Mouse (Mus musculus): ENCODE measurements around the gene Art5. TPM values are rescaled to one million over a fixed set of nuclear protein-coding genes. Genes with fewer than 3 reads are reported as not detected.

Gene Art5
- polyA plus RNA-seq, 1 experiment from 2014 or later = 5.8 TPM

DNA sequence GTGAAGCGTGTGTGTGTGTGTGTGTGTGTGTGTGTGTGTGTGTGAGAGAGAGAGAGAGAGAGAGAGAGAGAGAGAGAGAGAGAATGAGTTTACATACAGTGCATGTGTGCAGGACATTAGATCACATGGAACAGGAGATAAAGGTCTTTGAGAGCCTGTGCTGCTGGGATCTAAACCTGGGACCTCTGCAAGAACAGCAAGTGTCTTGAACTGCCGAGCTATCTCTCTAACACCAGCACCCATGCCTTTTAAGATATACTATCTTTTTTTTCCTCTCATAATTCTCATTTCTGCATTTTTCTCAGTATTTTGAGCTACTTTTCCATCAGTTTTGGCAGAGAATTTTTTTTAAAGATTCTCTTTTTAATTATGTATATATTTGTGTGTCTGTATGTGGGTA lies 5.7 kb downstream of the Art5 start:
- H3K9me3 ChIP-seq (replicated peaks) = no peaks in the 10 kb centered on the region
- H3K4me1 ChIP-seq = peaks cover 55% of the 10 kb centered on the region
- no peak overlapping the region for H3K27ac ChIP-seq
- 90% methylated on average over 2 of the region's 2 CpGs for WGBS
- H3K27me3 ChIP-seq (ENCODE audit: low read depth, poor library complexity, severe bottlenecking) = 0 out of 2 replicates have a peak, but pooled peaks cover 21% of the 10 kb centered on the region
- H3K36me3 ChIP-seq = no peaks in the 10 kb centered on the region
- no peak for DNase-seq (ENCODE audit: low spot score)
- H3K4me3 ChIP-seq = no peak overlapping the region

DNA sequence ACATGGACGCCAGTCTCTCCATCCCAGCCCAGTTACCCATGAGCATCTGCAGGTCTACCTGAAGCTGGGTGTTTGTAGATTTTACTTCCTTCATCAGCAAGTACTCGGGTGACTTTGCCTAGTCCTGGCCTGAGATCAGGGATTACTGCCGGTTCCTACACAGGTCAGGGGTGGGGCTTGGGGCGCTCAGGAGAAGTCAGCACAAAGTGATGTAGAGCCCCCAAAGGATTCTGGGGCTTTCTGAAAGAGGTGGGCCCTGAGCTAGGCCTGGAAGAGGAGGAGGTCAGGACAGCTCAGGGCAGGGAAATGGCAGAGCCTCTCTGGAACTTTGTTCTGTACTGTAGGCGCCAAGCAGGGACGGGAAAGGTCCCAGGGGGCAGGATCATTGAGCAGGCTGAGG lies 6.6 kb downstream of the Art5 start:
- Histone ChIP-seq H3K27ac (peak overlapping the region; percentile 22; the same call in 1 of the 2 replicates), H3K27me3 (ENCODE audit: low read depth, poor library complexity, severe bottlenecking) (0 out of 2 replicates have a peak, but pooled peaks cover 16% of the 10 kb centered on the region), H3K9me3 (replicated peaks) (no peaks in the 10 kb centered on the region), H3K4me1 (peaks cover 55% of the 10 kb centered on the region), H3K4me3 (no peak overlapping the region), H3K36me3 (no peaks in the 10 kb centered on the region)
- no peak for DNase-seq (ENCODE audit: low spot score)
- 48% methylated on average over 6 of the region's 6 CpGs for WGBS

DNA sequence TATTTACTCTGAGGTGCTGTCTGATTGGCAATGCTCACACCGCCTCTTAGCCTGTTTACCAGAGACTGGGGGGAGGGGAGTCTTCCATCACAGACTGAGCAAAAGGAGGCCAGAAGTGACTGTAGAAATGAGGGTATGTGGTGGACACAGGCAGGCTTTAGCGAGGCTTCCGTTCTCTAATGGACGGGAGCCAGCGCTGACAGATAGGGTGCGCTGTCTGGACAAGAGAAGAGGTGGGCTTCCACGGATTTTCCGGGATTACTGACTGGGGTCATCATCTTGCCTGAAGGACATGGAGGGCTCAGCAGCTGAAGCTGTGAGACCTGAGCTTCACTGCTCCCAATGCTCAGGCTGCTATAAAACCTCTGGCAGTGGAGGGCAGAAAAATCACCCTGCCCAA lies 7.0 kb downstream of the Art5 start:
- Histone ChIP-seq H3K4me1 (peaks cover 53% of the 10 kb centered on the region), H3K36me3 (peaks cover under 1% of the 10 kb centered on the region; the same call in 1 of the 2 replicates), H3K27ac (no peak overlapping the region), H3K27me3 (ENCODE audit: low read depth, poor library complexity, severe bottlenecking) (0 out of 2 replicates have a peak, but pooled peaks cover 13% of the 10 kb centered on the region), H3K9me3 (replicated peaks) (no peaks in the 10 kb centered on the region), H3K4me3 (no peak overlapping the region)
- 31% methylated on average over 8 of the region's 8 CpGs for WGBS
- no peak for DNase-seq (ENCODE audit: low spot score)

DNA sequence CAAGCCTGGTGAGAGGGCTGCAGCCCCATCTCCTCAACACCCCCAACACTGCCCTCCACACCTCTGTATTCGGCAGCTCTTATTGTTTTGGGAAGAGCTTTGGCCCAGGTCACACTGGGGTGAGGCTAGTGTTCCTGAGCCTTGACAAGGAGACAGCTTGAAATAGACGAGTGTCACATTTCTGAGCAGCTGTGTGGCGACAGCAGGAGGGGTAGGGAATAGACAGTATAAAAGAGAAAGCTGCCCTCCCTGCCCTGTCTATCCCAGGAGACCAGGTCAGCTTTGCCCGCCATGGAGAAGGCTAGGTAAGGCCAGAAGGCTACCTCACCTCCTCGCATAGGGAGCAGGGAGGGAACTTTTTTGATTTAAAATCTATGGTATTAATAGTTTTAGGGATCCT lies 7.8 kb downstream of the Art5 start, which contains the start of gene Art1:
TSS of gene Art1 (plus strand) at position 257 of the 400 bp plus-strand sequence.
- peak within 1 kb of the TSS; percentile 84 for H3K27ac ChIP-seq
- H3K4me1 ChIP-seq = peaks cover 45% of the 10 kb centered on the region
- H3K4me3 ChIP-seq = peak within 1 kb of the TSS; percentile 52
- DNase-seq (ENCODE audit: low spot score) = no peak
- 0 out of 2 replicates have a peak, but pooled peaks cover 6% of the 10 kb centered on the region for H3K27me3 ChIP-seq (ENCODE audit: low read depth, poor library complexity, severe bottlenecking)
- peaks cover 5% of the 10 kb centered on the region; the same call in 1 of the 2 replicates for H3K36me3 ChIP-seq
- WGBS = 40% methylated on average over 5 of the region's 5 CpGs
- no peaks in the 10 kb centered on the region for H3K9me3 ChIP-seq (replicated peaks)

DNA sequence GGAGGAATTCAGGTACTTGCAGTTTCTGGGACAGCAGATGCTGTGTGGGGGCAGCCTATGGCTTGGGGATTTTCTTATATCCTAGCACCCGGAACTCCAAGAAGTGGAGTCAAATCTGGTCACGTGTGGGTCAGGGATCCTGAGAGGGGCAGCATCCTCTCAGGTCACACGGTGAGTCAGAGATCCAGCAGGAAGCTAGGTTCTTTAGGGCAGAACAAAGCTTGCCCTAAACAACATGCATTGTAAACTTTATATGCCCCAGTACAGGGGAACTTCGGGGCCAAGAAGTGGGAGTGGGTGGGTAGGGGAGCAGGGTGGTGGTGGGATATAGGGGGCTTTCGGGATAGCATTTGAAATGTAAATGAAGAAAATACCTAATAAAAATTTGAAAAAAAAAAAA lies 8.4 kb downstream of the Art5 start:
- Histone ChIP-seq H3K27me3 (ENCODE audit: low read depth, poor library complexity, severe bottlenecking) (0 out of 2 replicates have a peak, but pooled peaks cover under 1% of the 10 kb centered on the region), H3K36me3 (peaks cover 6% of the 10 kb centered on the region; the same call in 1 of the 2 replicates), H3K4me3 (0 out of 2 replicates have a peak overlapping the region, but pooled peaks have one; percentile 52), H3K4me1 (peaks cover 43% of the 10 kb centered on the region), H3K9me3 (replicated peaks) (no peaks in the 10 kb centered on the region), H3K27ac (peak overlapping the region; percentile 84)
- DNase-seq (ENCODE audit: low spot score) = no peak
- WGBS = 51% methylated on average over 5 of the region's 5 CpGs

DNA sequence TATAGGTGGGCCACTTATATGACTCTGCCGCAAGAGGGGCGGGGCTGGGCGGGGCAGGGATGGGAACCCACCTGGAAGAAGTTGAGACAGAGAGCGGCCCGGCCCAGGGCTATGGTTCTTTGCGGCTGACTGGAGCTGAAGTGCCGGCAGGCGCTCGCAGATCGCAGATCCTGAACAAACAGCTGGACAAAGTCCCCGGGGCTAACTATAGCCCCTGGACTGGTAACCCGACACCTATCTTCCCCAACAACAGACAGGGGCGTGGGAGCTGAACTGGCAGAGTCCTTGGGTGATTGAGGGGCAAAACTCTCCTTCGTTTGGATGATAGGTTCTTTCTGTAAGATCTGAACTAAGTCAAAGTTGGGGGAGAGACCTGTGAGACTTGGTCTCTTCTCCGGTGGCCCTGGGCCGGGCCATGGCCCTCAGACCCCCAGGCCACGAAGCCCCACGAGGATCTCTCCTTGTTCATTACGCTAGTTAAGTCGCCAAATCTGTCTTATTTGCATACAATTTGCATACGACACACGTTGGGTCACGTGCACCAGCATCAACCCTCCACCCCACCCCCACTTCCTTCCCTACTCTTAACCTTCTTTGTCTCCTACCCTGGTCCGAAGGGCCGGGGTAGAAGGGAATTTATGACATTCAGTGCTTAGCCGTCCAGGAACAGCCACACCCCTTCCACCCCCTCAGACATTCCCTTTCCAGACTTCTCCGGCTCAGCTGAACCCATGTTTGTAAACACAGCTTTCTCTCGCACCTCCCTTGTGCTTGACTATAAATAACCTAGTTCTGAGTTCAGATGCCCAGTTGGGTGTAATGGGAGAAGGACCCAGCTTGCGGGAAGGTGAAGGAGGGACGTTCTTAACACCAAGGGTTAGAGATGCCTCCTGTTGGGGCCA lies 9.3 kb downstream of the Art5 start:
- 4% methylated on average over 30 of the region's 30 CpGs for WGBS
- Histone ChIP-seq H3K27me3 (ENCODE audit: low read depth, poor library complexity, severe bottlenecking) (no peaks in the 10 kb centered on the region), H3K4me1 (peaks cover 43% of the 10 kb centered on the region), H3K9me3 (replicated peaks) (no peaks in the 10 kb centered on the region), H3K4me3 (peak overlapping the region; percentile 52), H3K36me3 (peaks cover 10% of the 10 kb centered on the region; the same call in 1 of the 2 replicates), H3K27ac (peak overlapping the region; percentile 84)
- peak; percentile 74 for DNase-seq (ENCODE audit: low spot score)

DNA sequence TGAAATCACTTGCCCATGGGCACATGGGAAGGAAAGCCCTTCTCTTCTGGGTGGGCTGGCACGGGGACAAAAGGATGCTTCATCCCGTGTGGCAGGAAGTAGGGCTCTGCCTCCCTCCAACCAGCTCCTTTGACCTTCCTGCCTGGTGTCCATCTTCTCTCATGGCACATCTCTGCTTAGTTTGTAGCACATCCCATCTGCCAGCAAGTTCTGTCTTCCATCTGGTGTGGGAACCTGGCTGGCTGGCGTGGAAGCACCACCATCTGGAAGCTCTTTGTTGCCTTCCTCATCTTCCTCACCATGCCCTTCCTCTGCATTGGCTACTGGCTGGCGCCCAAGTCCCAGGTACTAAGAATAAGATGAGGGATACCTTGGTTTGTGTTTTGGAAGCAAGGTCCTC lies 22.0 kb downstream of the Art5 start:
- DNase-seq (ENCODE audit: low spot score) = no peak
- 92% methylated on average over 4 of the region's 4 CpGs for WGBS
- Histone ChIP-seq H3K4me1 (no peaks in the 10 kb centered on the region), H3K27me3 (ENCODE audit: low read depth, poor library complexity, severe bottlenecking) (no peaks in the 10 kb centered on the region), H3K4me3 (no peak overlapping the region), H3K36me3 (peaks cover 75% of the 10 kb centered on the region), H3K27ac (no peak overlapping the region), H3K9me3 (replicated peaks) (no peaks in the 10 kb centered on the region)

DNA sequence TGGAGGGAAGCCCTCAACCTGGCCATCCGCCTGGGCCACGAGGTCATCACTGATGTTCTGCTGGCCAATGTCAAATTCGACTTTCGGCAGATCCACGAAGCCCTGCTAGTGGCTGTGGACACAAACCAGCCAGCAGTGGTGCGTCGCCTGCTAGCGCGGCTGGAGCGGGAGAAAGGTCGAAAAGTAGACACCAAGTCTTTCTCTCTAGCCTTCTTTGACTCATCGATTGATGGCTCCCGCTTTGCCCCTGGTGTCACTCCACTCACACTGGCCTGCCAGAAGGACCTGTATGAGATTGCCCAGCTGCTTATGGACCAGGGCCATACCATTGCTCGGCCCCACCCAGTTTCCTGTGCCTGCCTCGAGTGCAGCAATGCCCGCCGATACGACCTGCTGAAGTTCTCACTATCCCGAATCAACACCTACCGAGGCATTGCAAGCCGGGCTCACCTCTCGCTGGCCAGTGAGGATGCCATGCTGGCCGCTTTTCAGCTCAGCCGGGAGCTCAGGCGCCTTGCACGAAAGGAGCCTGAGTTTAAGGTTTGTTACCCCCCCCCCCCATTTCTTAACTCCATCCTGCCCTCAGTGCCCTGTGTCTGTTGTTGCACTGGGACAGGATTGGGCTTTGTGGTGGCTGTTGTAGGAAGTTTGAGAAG lies 25.1 kb downstream of the Art5 start:
- Histone ChIP-seq H3K36me3 (peaks cover 92% of the 10 kb centered on the region), H3K4me1 (no peaks in the 10 kb centered on the region), H3K9me3 (replicated peaks) (no peaks in the 10 kb centered on the region), H3K4me3 (no peak overlapping the region), H3K27me3 (ENCODE audit: low read depth, poor library complexity, severe bottlenecking) (no peaks in the 10 kb centered on the region), H3K27ac (no peak overlapping the region)
- DNase-seq (ENCODE audit: low spot score) = no peak
- 88% methylated on average over 26 of the region's 26 CpGs for WGBS

DNA sequence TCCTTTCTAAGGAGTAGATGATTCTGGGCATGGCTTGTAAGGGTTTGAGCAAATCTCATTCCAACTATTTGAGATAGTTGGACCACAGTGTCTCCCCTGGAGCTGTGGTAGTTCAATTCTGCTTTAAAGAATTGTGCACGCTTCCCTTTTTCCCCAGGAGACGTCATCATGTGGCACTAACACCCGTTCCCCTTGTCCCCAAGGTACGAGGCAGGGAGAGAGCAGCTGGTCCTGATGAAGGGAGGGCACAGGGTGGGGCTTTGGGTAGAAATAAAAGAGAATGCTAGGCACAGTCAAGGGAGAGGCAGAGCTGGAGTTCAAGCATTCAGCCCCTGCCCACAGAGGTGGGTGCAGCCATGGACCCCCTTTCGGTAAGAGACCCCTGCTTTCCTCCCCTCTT lies 26.5 kb downstream of the Art5 start, which contains the start of gene Trpc2:
TSS of gene Trpc2 (plus strand) at position 301 of the 400 bp plus-strand sequence.
- H3K36me3 ChIP-seq = peaks cover 94% of the 10 kb centered on the region
- H3K4me3 ChIP-seq = no peak within 1 kb of the TSS
- 90% methylated on average over 5 of the region's 5 CpGs for WGBS

DNA sequence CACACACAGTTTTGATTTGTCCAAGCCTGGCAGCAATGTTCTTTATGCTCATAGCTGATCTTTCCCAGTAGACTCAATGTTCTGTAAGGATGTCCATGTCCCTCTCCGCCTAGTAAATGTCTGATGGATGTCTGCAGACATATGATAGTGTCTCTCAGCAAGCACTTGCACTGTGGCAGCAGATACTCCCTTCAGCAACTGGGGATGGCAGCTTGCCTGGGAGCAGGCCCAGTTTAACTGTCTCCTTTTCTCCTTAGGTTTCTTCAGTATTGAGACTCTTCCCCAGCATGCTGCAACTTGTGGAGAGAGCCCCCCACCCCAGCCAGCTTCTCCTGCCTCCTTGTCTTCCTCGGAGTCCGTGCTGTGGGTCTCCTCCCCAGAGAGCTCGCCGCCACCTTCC lies 27.5 kb downstream of the Art5 start:
- Histone ChIP-seq H3K27ac (no peak overlapping the region), H3K36me3 (peaks cover 97% of the 10 kb centered on the region), H3K27me3 (ENCODE audit: low read depth, poor library complexity, severe bottlenecking) (no peaks in the 10 kb centered on the region), H3K4me3 (no peak overlapping the region), H3K9me3 (replicated peaks) (no peaks in the 10 kb centered on the region), H3K4me1 (no peaks in the 10 kb centered on the region)
- 90% methylated on average over 5 of the region's 5 CpGs for WGBS
- DNase-seq (ENCODE audit: low spot score) = no peak

More for the DNA sequence above, 26.5 kb downstream of the Art5 start, which contains the start of gene Trpc2:
- Histone ChIP-seq H3K27me3 (ENCODE audit: low read depth, poor library complexity, severe bottlenecking) (no peaks in the 10 kb centered on the region), H3K4me1 (no peaks in the 10 kb centered on the region), H3K9me3 (replicated peaks) (no peaks in the 10 kb centered on the region), H3K27ac (no peak within 1 kb of the TSS)
- no peak for DNase-seq (ENCODE audit: low spot score)

DNA sequence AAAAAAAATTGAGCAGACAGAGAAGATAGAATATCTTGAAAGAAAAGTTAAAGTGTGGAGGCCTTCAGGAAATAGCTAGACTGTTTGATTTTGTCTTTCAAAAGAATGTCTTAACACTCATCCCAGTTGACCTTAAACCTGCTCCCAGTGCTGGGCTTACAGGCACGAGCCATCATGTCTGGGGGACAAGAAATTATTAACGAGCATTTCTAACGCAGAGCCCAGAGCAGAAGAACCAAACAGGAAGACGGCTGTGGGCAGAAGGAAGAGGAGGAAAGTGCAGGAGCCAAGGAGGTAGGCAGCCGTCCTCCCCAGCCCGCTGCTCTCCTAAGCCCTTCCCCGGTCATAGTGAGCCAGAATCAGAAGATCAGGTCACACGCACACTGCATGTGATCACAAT lies 29.0 kb downstream of the Art5 start:
- Histone ChIP-seq H3K4me1 (no peaks in the 10 kb centered on the region), H3K27ac (no peak overlapping the region), H3K4me3 (no peak overlapping the region), H3K36me3 (peaks cover 99% of the 10 kb centered on the region), H3K27me3 (ENCODE audit: low read depth, poor library complexity, severe bottlenecking) (no peaks in the 10 kb centered on the region), H3K9me3 (replicated peaks) (no peaks in the 10 kb centered on the region)
- no peak for DNase-seq (ENCODE audit: low spot score)
- 91% methylated on average over 8 of the region's 8 CpGs for whole genome bisulfite sequencing

DNA sequence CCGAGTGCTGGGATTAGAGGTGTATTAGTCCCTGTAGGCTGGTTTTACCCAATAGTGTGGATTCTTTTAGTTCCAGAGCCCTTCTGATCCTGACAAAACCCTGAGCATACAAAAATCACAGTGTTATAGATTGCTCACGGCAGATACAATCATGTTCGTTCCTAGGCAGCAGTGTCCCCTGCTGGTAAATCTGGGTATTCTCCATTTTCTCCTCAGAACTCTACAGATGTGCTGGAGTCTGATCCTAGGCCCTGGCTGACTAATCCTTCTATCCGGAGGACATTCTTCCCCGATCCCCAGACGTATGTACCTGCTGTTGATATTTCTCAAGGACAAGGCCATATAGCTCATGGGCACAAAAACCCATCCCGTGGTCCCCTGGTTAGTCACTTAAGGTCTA lies 30.8 kb downstream of the Art5 start:
- DNase-seq (ENCODE audit: low spot score) = no peak
- 85% methylated on average over 7 of the region's 7 CpGs for WGBS
- H3K36me3 ChIP-seq = peaks cover 99% of the 10 kb centered on the region
- H3K4me1 ChIP-seq = no peaks in the 10 kb centered on the region
- no peak overlapping the region for H3K4me3 ChIP-seq
- H3K27ac ChIP-seq = no peak overlapping the region
- no peaks in the 10 kb centered on the region for H3K27me3 ChIP-seq (ENCODE audit: low read depth, poor library complexity, severe bottlenecking)
- no peaks in the 10 kb centered on the region for H3K9me3 ChIP-seq (replicated peaks)

Measured in limb, embryonic 10.5 days (tissue).